Mouse (Mus musculus): Measurements from ENCODE around the gene Npy1r.

Npy1r gene

GRCm38 (mm10) chr8:66756161-66756560 lies 59.2 kb downstream of the Npy1r start:
- H3K36me3 ChIP-seq (ENCODE audit: control insufficient read depth, insufficient read depth, low read length, poor library complexity, severe bottlenecking) = no peaks in the 10 kb centered on the region
- H3K27me3 ChIP-seq (ENCODE audit: control insufficient read depth, insufficient read depth, low read length, poor library complexity, severe bottlenecking) = no peaks in the 10 kb centered on the region
- no peak for DNase-seq (ENCODE audit: low read depth, low spot score)

Data from splenic B cell, adult 2 months (primary cell).